Mouse (Mus musculus): ENCODE results near the gene Tcfl5. TPM values are rescaled to one million over a fixed set of nuclear protein-coding genes. Genes with fewer than 3 reads are reported as not detected.

Gene Tcfl5
- 1 to 10 TPM in 1 of 2 experiments, under 1 TPM in 1; 0.86 to 1.3 TPM for total RNA-seq (2021)
- long read RNA-seq, experiment 1, partial matches to known transcripts, result 0 of 4 reads
- long read RNA-seq, experiment 1, other reads (novel, unspliced or antisense), result 3 of 4 reads
- long read RNA-seq, experiment 2, partial matches to known transcripts, result 0 of 1 reads
- long read RNA-seq, experiment 2, other reads (novel, unspliced or antisense), result 1 of 1 reads

DNA sequence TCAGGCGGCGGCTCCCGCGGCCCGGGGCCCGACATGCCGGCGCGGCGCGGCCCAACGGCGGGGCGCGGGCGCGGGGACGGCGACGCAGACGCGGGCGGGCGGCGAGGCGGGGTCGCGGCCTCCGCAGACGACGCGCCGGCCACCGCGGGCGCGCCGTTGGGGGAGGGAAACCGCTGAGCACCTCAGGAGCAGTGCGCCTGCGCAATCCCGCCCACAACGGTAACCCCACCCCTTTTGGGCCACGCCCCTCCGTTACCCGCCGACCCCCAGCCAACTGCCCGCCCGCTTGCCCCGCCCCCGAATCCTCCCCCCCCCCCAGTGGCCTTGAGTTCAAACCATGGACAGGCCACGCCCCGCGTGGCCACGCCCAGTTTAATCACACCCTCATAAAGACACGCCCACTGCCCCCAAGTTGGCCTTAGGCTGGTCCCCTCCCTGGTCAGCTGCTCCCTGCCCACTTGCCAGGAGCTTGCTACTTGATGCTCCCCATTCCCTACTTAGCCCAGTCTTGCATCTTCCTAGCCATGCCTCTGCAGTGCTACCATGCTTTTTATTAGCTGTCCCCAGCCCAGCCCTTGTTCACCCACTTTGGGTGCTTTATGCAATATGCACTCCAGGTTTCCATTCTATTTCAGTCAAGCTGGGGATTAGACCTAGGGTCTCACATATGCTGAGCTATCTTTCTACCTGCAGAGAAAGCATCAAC lies at the start of gene Tcfl5:
Gene Tcfl5, minus strand, starts transcription at position 154 of the 706 bp plus-strand sequence.
- H3K27ac ChIP-seq, result no peak within 1 kb of the TSS
- TF ChIP-seq CTCF (IDR thresholded peaks at IDR 0.05), result no peak
- no peak within 1 kb of the TSS for H3K4me3 ChIP-seq
- intact Hi-C loops (cut with DNase I), result no loop called here
- no peak for DNase-seq (ENCODE audit: extremely low spot score in 1 of 2, low spot score in 2 of 2)

- DNase-seq (ENCODE audit: extremely low spot score in 1 of 2, low spot score in 2 of 2), result no peak
- H3K4me3 ChIP-seq, result no peak overlapping the region
- TF ChIP-seq CTCF (IDR thresholded peaks at IDR 0.05), result no peak
- no peak overlapping the region; the same call in 1 of the 2 replicates for H3K27ac ChIP-seq
- intact Hi-C loops (cut with DNase I), result no loop called here
Measured at GRCm38 (mm10) chr2:180689841-180690240, 47.3 kb upstream of the Tcfl5 start.

GRCm38 (mm10) chr2:180684031-180684430 lies 41.5 kb upstream of the Tcfl5 start:
- intact Hi-C loops (cut with DNase I), result loop anchor here (5.0 kb wide), 1 partner anchor 38 kb away; no protein-coding TSS in a partner anchor
- Histone ChIP-seq H3K27ac (no peak overlapping the region), H3K4me3 (no peak overlapping the region)
- no peak for DNase-seq (ENCODE audit: extremely low spot score in 1 of 2, low spot score in 2 of 2)
- no peak for TF ChIP-seq CTCF (IDR thresholded peaks at IDR 0.05)

- H3K27ac ChIP-seq, result no peak overlapping the region
- no peak for DNase-seq (ENCODE audit: extremely low spot score in 1 of 2, low spot score in 2 of 2)
- TF ChIP-seq CTCF (IDR thresholded peaks at IDR 0.05), result no peak
- intact Hi-C loops (cut with DNase I), result loop anchor here (5.0 kb wide), 1 partner anchor 39 kb away; no protein-coding TSS in a partner anchor
- H3K4me3 ChIP-seq, result no peak overlapping the region
Measured at GRCm38 (mm10) chr2:180683524-180683923, 41.0 kb upstream of the Tcfl5 start.

- H3K4me3 ChIP-seq, result no peak overlapping the region
- TF ChIP-seq CTCF (IDR thresholded peaks at IDR 0.05), result no peak
- intact Hi-C loops (cut with DNase I), result loop anchor here (5.0 kb wide), 1 partner anchor 41 kb away; no protein-coding TSS in a partner anchor
- no peak for DNase-seq (ENCODE audit: extremely low spot score in 1 of 2, low spot score in 2 of 2)
- H3K27ac ChIP-seq, result no peak overlapping the region
Measured at GRCm38 (mm10) chr2:180681225-180681624, 38.7 kb upstream of the Tcfl5 start.

DNA sequence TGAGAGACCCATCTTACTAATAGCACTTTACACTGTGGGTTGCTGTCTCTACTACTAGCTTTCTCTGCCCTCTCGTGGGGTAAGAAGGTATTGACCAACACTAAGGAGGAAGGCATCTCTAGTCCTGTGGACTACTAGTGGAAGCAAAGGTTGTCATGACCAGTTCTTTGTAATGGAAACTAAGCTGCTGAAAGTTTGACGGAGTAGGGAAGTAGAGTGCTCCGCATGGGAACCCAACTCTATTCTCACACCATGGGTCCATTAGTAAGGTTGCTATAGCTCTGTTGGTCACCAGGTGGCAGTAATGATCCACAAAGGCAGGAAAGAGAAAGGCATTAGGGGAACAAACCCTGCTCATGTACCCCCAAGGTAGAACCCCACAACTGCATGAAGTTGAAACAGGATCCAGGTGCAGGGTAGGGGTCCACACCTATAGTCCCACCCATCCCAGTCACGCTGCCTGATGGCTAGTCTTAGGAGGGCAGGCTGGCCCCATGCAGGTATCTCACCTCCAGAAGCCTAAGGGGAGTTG lies 36.2 kb upstream of the Tcfl5 start:
- intact Hi-C loops (cut with DNase I), result loop anchor here (1.0 kb wide), 2 partner anchors 67 to 101 kb away; no protein-coding TSS in a partner anchor
- Histone ChIP-seq H3K4me3 (no peak overlapping the region), H3K27ac (no peak overlapping the region)
- peak; percentile 52 to 63 for DNase-seq (ENCODE audit: extremely low spot score in 1 of 2, low spot score in 2 of 2)
- TF ChIP-seq CTCF (IDR thresholded peaks at IDR 0.05), result peak; percentile 80

- no peak for TF ChIP-seq CTCF (IDR thresholded peaks at IDR 0.05)
- no peak overlapping the region for H3K27ac ChIP-seq
- no peak overlapping the region for H3K4me3 ChIP-seq
- no peak for DNase-seq (ENCODE audit: extremely low spot score in 1 of 2, low spot score in 2 of 2)
- intact Hi-C loops (cut with DNase I), result no loop called here
Measured at GRCm38 (mm10) chr2:180676706-180677105, 34.2 kb upstream of the Tcfl5 start.

DNA sequence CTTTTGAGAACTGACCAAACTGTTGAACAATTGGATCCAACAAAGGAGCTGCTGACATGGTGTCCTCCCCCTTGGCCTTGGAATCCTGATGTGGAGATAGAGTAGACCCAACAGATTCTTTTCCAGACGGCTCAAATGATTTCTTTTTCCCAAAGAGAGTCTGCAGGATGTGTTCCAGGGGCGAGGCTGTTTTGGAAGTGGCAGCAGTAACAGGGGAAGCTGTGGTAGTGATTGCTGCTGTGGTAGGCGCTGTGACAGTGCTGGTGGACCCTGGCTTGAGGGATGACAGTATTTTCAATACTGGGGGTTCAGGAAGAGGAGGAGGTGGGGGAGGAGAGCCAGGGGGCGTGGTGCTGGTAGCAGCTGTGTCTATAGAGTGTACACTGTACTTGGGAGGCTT lies 19.5 kb upstream of the Tcfl5 start:
- no peak for DNase-seq (ENCODE audit: extremely low spot score in 1 of 2, low spot score in 2 of 2)
- intact Hi-C loops (cut with DNase I), result no loop called here
- TF ChIP-seq CTCF (IDR thresholded peaks at IDR 0.05), result no peak
- Histone ChIP-seq H3K27ac (no peak overlapping the region), H3K4me3 (no peak overlapping the region)

DNA sequence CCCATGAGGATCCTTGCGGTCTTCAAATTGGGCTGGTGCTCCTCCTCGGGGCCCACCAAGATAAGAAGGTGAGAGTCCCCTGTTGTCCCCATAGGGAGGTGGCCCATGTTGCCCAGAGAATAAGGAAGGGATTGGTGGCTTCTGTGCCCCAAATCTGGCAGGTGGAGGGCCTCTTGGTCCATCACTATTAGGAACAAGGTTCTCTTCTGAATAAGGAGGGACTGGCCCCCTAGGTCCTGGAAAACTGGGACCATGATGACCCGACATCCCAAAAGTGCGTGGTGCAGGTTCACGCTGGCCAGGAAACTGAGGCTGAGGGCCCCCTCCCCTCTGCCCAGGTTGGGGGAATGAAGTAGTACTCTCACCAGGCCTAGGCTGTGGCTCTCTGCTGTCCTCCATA lies 18.0 kb upstream of the Tcfl5 start:
- TF ChIP-seq CTCF (IDR thresholded peaks at IDR 0.05), result no peak
- H3K4me3 ChIP-seq, result no peak overlapping the region
- intact Hi-C loops (cut with DNase I), result no loop called here
- no peak overlapping the region for H3K27ac ChIP-seq
- DNase-seq (ENCODE audit: extremely low spot score in 1 of 2, low spot score in 2 of 2), result no peak

- no peak for TF ChIP-seq CTCF (IDR thresholded peaks at IDR 0.05)
- no peak for DNase-seq (ENCODE audit: extremely low spot score in 1 of 2, low spot score in 2 of 2)
- intact Hi-C loops (cut with DNase I), result loop anchor here (5.0 kb wide), 2 partner anchors 67 to 88 kb away; no protein-coding TSS in a partner anchor
- Histone ChIP-seq H3K27ac (no peak overlapping the region), H3K4me3 (no peak overlapping the region)
Measured at GRCm38 (mm10) chr2:180659353-180660150, 17.0 kb upstream of the Tcfl5 start.

- Histone ChIP-seq H3K27ac (no peak overlapping the region), H3K4me3 (no peak overlapping the region)
- no peak for DNase-seq (ENCODE audit: extremely low spot score in 1 of 2, low spot score in 2 of 2)
- intact Hi-C loops (cut with DNase I), result loop anchor here (5.0 kb wide), 2 partner anchors 66 to 89 kb away; no protein-coding TSS in a partner anchor
- no peak for TF ChIP-seq CTCF (IDR thresholded peaks at IDR 0.05)
Measured at GRCm38 (mm10) chr2:180658381-180658780, 15.9 kb upstream of the Tcfl5 start.

All from left cerebral cortex, adult 2 months (tissue).